Mouse (Mus musculus) embryonic facial prominence, embryonic 12.5 days (tissue): ENCODE results near the gene Nid1. TPM values are rescaled to one million over a fixed set of nuclear protein-coding genes. Genes with fewer than 3 reads are reported as not detected.
"Not testable (repeated sequence)": the region's sequence is repeated elsewhere in the genome, so short reads cannot be mapped to it uniquely, and the experiment has no call there.

Experiments used
- ATAC-seq: fragments of 200-750 bp; cut with Nextera tagmentation; 2 replicates; pipeline ENCODE4 v1.8.0; 2017; ENCODE audit not compliant: insufficient number of reproducible peaks, insufficient read depth, low FRiP score, low TSS enrichment
- H3K27ac ChIP-seq: fragments of 300-500 bp; sonication (generic); 2 replicates; pipeline ENCODE4 v1.5.1; 2016; ENCODE audit warnings: mild to moderate bottlenecking
- H3K27me3 ChIP-seq: fragments of 300-500 bp; sonication (generic); 2 replicates; pipeline ENCODE4 v1.6.1; 2016; ENCODE audit warnings: mild to moderate bottlenecking, moderate library complexity
- H3K36me3 ChIP-seq: fragments of 300-500 bp; sonication (generic); 2 replicates; pipeline ENCODE4 v1.6.1; 2016; ENCODE audit warnings: mild to moderate bottlenecking
- H3K4me1 ChIP-seq: fragments of 300-500 bp; sonication (generic); 2 replicates; pipeline ENCODE4 v1.6.1; 2016
- H3K4me2 ChIP-seq: fragments of 300-500 bp; sonication (generic); replicated peaks from 2 replicates; pipeline ENCODE4 v1.6.1; 2016; ENCODE audit warnings: mild to moderate bottlenecking, moderate library complexity
- H3K4me3 ChIP-seq: fragments of 300-500 bp; sonication (generic); 2 replicates; pipeline ENCODE4 v1.5.1; 2016; ENCODE audit warnings: mild to moderate bottlenecking
- H3K9ac ChIP-seq: fragments of 300-500 bp; sonication (generic); 2 replicates; pipeline ENCODE4 v1.6.1; 2016; ENCODE audit warnings: mild to moderate bottlenecking, moderate library complexity
- H3K9me3 ChIP-seq: fragments of 300-500 bp; sonication (generic); 2 replicates; pipeline ENCODE4 v1.6.1; 2016; ENCODE audit warnings: mild to moderate bottlenecking, moderate library complexity
- WGBS: fragments of 180-500 bp; shearing (Covaris S2); methylation state at CpG from one replicate; pipeline ENCODE4 v1.1.7; 2016; 5-methylcytosine and 5-hydroxymethylcytosine counted together
- polyA plus RNA-seq: library from polyadenylated mRNA; unstranded; fragments of >200 nt; fragmentation: Nextera tagmentation; extraction: Ambion mirVana; gene quantifications from 2 replicates; pipeline ENCODE4 v1.2.1, GENCODE M21; 2016

Gene Nid1
- 61.5 and 65.7 TPM in 2 replicates for polyA plus RNA-seq

- H3K27me3 ChIP-seq, H3K9ac ChIP-seq, H3K9me3 ChIP-seq, H3K4me1 ChIP-seq, H3K36me3 ChIP-seq, H3K27ac ChIP-seq: not testable (repeated sequence)
- peak within 1 kb of the TSS; percentile 36 for H3K4me2 ChIP-seq
- ATAC-seq, result peak; percentile 82
- under 1% methylated on average over 28 of the region's 39 CpGs for WGBS
- peak within 1 kb of the TSS; percentile 28 for H3K4me3 ChIP-seq
Measured at GRCm38 (mm10) chr13:13437460-13438015, at the start of gene Nid1. Gene Nid1 (plus strand): TSS chr13:13437551.

GRCm38 (mm10) chr13:13393228-13394095 is 43.9 kb upstream of the Nid1 start, which contains the start of gene Gpr137b:
Gene Gpr137b (minus strand): TSS chr13:13394014.
- peak; percentile 89 for ATAC-seq
- not testable (repeated sequence) for H3K36me3 ChIP-seq, H3K27ac ChIP-seq, H3K27me3 ChIP-seq, H3K9me3 ChIP-seq, H3K4me1 ChIP-seq, H3K9ac ChIP-seq
- peak within 1 kb of the TSS; percentile 47 for H3K4me2 ChIP-seq
- WGBS, result under 1% methylated on average over 54 of the region's 78 CpGs
- H3K4me3 ChIP-seq, result peak within 1 kb of the TSS; percentile 36

- H3K27ac ChIP-seq, H3K36me3 ChIP-seq, H3K27me3 ChIP-seq, H3K9me3 ChIP-seq, ATAC-seq, H3K4me1 ChIP-seq, H3K9ac ChIP-seq: not testable (repeated sequence)
- Histone ChIP-seq H3K4me2 (peak overlapping the region; percentile 47), H3K4me3 (peak overlapping the region; percentile 36)
- WGBS, result under 1% methylated on average over 15 of the region's 15 CpGs
Measured at GRCm38 (mm10) chr13:13394096-13394395, 43.3 kb upstream of the Nid1 start.

GRCm38 (mm10) chr13:13400851-13401250 is 36.5 kb upstream of the Nid1 start:
- H3K36me3 ChIP-seq, H3K4me1 ChIP-seq, H3K27me3 ChIP-seq, H3K4me3 ChIP-seq, ATAC-seq, H3K4me2 ChIP-seq, H3K9ac ChIP-seq, H3K27ac ChIP-seq, H3K9me3 ChIP-seq: not testable (repeated sequence)
- 88% methylated on average over 3 of the region's 3 CpGs for WGBS

GRCm38 (mm10) chr13:13402818-13403217 is 34.5 kb upstream of the Nid1 start:
- not testable (repeated sequence) for H3K27ac ChIP-seq, H3K36me3 ChIP-seq, H3K9me3 ChIP-seq, ATAC-seq, H3K4me3 ChIP-seq, H3K9ac ChIP-seq, H3K4me1 ChIP-seq, H3K27me3 ChIP-seq, H3K4me2 ChIP-seq
- WGBS, result 68% methylated on average over 5 of the region's 5 CpGs

GRCm38 (mm10) chr13:13403366-13403765 is 34.0 kb upstream of the Nid1 start:
- not testable (repeated sequence) for ATAC-seq, H3K4me2 ChIP-seq, H3K9me3 ChIP-seq, H3K4me1 ChIP-seq, H3K36me3 ChIP-seq, H3K27ac ChIP-seq, H3K27me3 ChIP-seq, H3K4me3 ChIP-seq, H3K9ac ChIP-seq
- WGBS, result 90% methylated on average over 3 of the region's 3 CpGs

- H3K4me3 ChIP-seq, H3K4me2 ChIP-seq, H3K4me1 ChIP-seq, H3K27me3 ChIP-seq, ATAC-seq, H3K36me3 ChIP-seq, H3K9me3 ChIP-seq, H3K27ac ChIP-seq, H3K9ac ChIP-seq: not testable (repeated sequence)
- 74% methylated on average over 6 of the region's 6 CpGs for WGBS
Measured at GRCm38 (mm10) chr13:13403839-13404238, 33.5 kb upstream of the Nid1 start.

GRCm38 (mm10) chr13:13404517-13405155 is 32.7 kb upstream of the Nid1 start:
- not testable (repeated sequence) for H3K4me2 ChIP-seq, ATAC-seq, H3K4me1 ChIP-seq, H3K9me3 ChIP-seq, H3K27me3 ChIP-seq, H3K36me3 ChIP-seq, H3K27ac ChIP-seq, H3K4me3 ChIP-seq, H3K9ac ChIP-seq
- 95% methylated on average over 6 of the region's 6 CpGs for WGBS

GRCm38 (mm10) chr13:13405511-13405910 is 31.8 kb upstream of the Nid1 start:
- no CpG with 5 or more reads among the region's 6 CpGs for WGBS
- H3K4me2 ChIP-seq, H3K4me3 ChIP-seq, ATAC-seq, H3K36me3 ChIP-seq, H3K4me1 ChIP-seq, H3K27ac ChIP-seq, H3K27me3 ChIP-seq, H3K9me3 ChIP-seq, H3K9ac ChIP-seq: not testable (repeated sequence)

GRCm38 (mm10) chr13:13414206-13414605 is 23.1 kb upstream of the Nid1 start:
- no peak for ATAC-seq
- WGBS, result 69% methylated on average over 3 of the region's 3 CpGs
- Histone ChIP-seq H3K27me3 (no peaks in the 10 kb centered on the region), H3K9ac (no peak overlapping the region), H3K4me3 (no peak overlapping the region), H3K4me2 (no peak overlapping the region), H3K36me3 (no peaks in the 10 kb centered on the region), H3K27ac (no peak overlapping the region), H3K9me3 (no peaks in the 10 kb centered on the region), H3K4me1 (no peaks in the 10 kb centered on the region)

- peak overlapping the region; percentile 17; the same call in 1 of the 2 replicates for H3K4me2 ChIP-seq
- 40% methylated on average over 23 of the region's 23 CpGs for WGBS
- not testable (repeated sequence) for H3K27ac ChIP-seq, H3K9ac ChIP-seq, H3K9me3 ChIP-seq, ATAC-seq, H3K4me3 ChIP-seq, H3K36me3 ChIP-seq, H3K27me3 ChIP-seq, H3K4me1 ChIP-seq
Measured at GRCm38 (mm10) chr13:13415120-13416006, 22.0 kb upstream of the Nid1 start.
